Mouse (Mus musculus) forebrain, embryonic 14.5 days (tissue): Measurements from ENCODE around the gene Zfhx3. TPM values are rescaled to one million over a fixed set of nuclear protein-coding genes. Genes with fewer than 3 reads are reported as not detected.

Experiments used
- ATAC-seq: fragments of 200-750 bp; cut with Nextera tagmentation; 2 replicates; pipeline ENCODE4 v1.8.0; 2017; ENCODE audit warnings: mild to moderate bottlenecking, moderate library complexity
- DNase-seq: peaks from one replicate; pipeline ENCODE4 v3.0.0-alpha.2; 2015; ENCODE audit warnings: low spot score
- H3K27ac ChIP-seq: fragments of 300-500 bp; sonication (generic); 2 replicates; pipeline ENCODE4 v1.5.1; 2014; ENCODE audit warnings: low read depth, mild to moderate bottlenecking, control low read depth, low read length, moderate library complexity
- H3K27me3 ChIP-seq: fragments of 300-500 bp; sonication (generic); replicated peaks from 2 replicates; pipeline ENCODE4 v1.6.1; 2014; ENCODE audit warnings: low read length, control low read depth, mixed read lengths; ENCODE audit not compliant: control insufficient read depth, insufficient read depth
- H3K36me3 ChIP-seq: fragments of 300-500 bp; sonication (generic); 2 replicates; pipeline ENCODE4 v1.6.1; 2014; ENCODE audit warnings: low read length, control low read depth; ENCODE audit not compliant: control insufficient read depth, insufficient read depth
- H3K4me1 ChIP-seq: fragments of 300-500 bp; sonication (generic); 2 replicates; pipeline ENCODE4 v1.6.1; 2014; ENCODE audit warnings: antibody characterized with exemption, low read length, control low read depth; ENCODE audit not compliant: control insufficient read depth, insufficient read depth
- H3K4me2 ChIP-seq: fragments of 300-500 bp; sonication (generic); 2 replicates; pipeline ENCODE4 v1.6.1; 2014; ENCODE audit warnings: mild to moderate bottlenecking, control low read depth, low read length
- H3K4me3 ChIP-seq: fragments of 300-500 bp; sonication (generic); 2 replicates; pipeline ENCODE4 v1.5.1; 2014; ENCODE audit warnings: low read depth, low read length, control low read depth
- H3K9ac ChIP-seq: fragments of 300-500 bp; sonication (generic); 2 replicates; pipeline ENCODE4 v1.6.1; 2014; ENCODE audit warnings: mild to moderate bottlenecking, low read length, control low read depth, moderate library complexity
- H3K9me3 ChIP-seq: fragments of 300-500 bp; sonication (generic); replicated peaks from 2 replicates; pipeline ENCODE4 v1.6.1; 2016; ENCODE audit warnings: low read length, control low read depth, mixed read lengths; ENCODE audit not compliant: control insufficient read depth
- WGBS: fragments of 180-500 bp; shearing (Covaris S2); extraction: QIAGEN DNeasy Blood & Tissue Kit; methylation state at CpG from one replicate; pipeline ENCODE4 v1.1.7; 2014; 5-methylcytosine and 5-hydroxymethylcytosine counted together
- polyA plus RNA-seq: library from polyadenylated mRNA; unstranded; fragments of >200 nt; fragmentation: Nextera tagmentation; extraction: Ambion mirVana; gene quantifications from 2 replicates; pipeline ENCODE4 v1.2.1, GENCODE M21; 2014

The Zfhx3 gene
- polyA plus RNA-seq, 1 experiment from 2014 or later, result 11.7 TPM

GRCm38 (mm10) chr8:108300964-108301615 is 358.6 kb downstream of the Zfhx3 start:
- Histone ChIP-seq H3K9ac (no peak overlapping the region), H3K9me3 (no peaks in the 10 kb centered on the region), H3K27ac (peak overlapping the region; percentile 57; the same call in 1 of the 2 replicates), H3K4me2 (no peak overlapping the region), H3K4me3 (no peak overlapping the region), H3K27me3 (peaks cover 8% of the 10 kb centered on the region; the same call in 1 of the 2 replicates), H3K4me1 (peaks cover 11% of the 10 kb centered on the region; the same call in 1 of the 2 replicates), H3K36me3 (no peaks in the 10 kb centered on the region)
- WGBS, result 6% methylated on average over 9 of the region's 9 CpGs
- DNase-seq (peak; percentile 84), ATAC-seq (peak; percentile 79)

DNA sequence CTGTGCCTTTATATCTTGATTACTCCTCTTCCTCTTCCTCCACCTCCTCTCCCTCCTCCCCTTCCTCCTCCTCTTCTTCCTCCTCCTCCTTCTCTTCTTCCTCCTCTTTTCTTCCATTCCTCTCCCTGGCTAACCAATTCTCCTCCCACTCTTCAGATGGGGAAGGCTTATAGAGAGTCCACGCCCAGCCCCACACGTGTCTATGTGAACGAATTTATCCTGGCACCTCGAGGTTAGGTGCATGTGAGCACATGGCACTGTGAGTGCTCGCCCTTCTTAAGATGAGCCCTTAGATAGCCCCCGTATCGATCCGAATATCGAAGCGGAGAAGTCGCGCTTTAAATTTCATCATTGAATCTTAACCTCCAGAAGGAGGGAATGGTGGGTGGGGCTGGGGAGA is 359.2 kb downstream of the Zfhx3 start:
- Histone ChIP-seq H3K4me2 (no peak overlapping the region), H3K9ac (no peak overlapping the region), H3K27ac (peak overlapping the region; percentile 57; the same call in 1 of the 2 replicates), H3K9me3 (no peaks in the 10 kb centered on the region), H3K36me3 (no peaks in the 10 kb centered on the region), H3K4me1 (peaks cover 11% of the 10 kb centered on the region; the same call in 1 of the 2 replicates), H3K4me3 (no peak overlapping the region), H3K27me3 (peaks cover 8% of the 10 kb centered on the region; the same call in 1 of the 2 replicates)
- DNase-seq (peak; percentile 14), ATAC-seq (peak; percentile 40)
- 67% methylated on average over 12 of the region's 12 CpGs for WGBS

- 77% methylated on average over 3 of the region's 3 CpGs for WGBS
- ATAC-seq, result no peak
- Histone ChIP-seq H3K4me2 (no peak overlapping the region), H3K27me3 (peaks cover 3% of the 10 kb centered on the region; the same call in 1 of the 2 replicates), H3K27ac (no peak overlapping the region), H3K9me3 (no peaks in the 10 kb centered on the region), H3K4me1 (peaks cover 11% of the 10 kb centered on the region; the same call in 1 of the 2 replicates), H3K9ac (no peak overlapping the region), H3K36me3 (no peaks in the 10 kb centered on the region), H3K4me3 (no peak overlapping the region)
- no peak for DNase-seq
Observed at GRCm38 (mm10) chr8:108305368-108305767, 362.9 kb downstream of the Zfhx3 start.

- no peaks in the 10 kb centered on the region for H3K36me3 ChIP-seq
- no peak overlapping the region for H3K4me3 ChIP-seq
- WGBS, result 88% methylated on average over 14 of the region's 14 CpGs
- DNase-seq (no peak), ATAC-seq (no peak)
- no peak overlapping the region for H3K27ac ChIP-seq
- no peak overlapping the region for H3K4me2 ChIP-seq
- H3K4me1 ChIP-seq, result no peaks in the 10 kb centered on the region
- no peaks in the 10 kb centered on the region for H3K9me3 ChIP-seq
- H3K27me3 ChIP-seq, result no peaks in the 10 kb centered on the region; the same call in 1 of the 2 replicates
- H3K9ac ChIP-seq, result no peak overlapping the region
Observed at GRCm38 (mm10) chr8:108309525-108310246, 367.2 kb downstream of the Zfhx3 start.

DNA sequence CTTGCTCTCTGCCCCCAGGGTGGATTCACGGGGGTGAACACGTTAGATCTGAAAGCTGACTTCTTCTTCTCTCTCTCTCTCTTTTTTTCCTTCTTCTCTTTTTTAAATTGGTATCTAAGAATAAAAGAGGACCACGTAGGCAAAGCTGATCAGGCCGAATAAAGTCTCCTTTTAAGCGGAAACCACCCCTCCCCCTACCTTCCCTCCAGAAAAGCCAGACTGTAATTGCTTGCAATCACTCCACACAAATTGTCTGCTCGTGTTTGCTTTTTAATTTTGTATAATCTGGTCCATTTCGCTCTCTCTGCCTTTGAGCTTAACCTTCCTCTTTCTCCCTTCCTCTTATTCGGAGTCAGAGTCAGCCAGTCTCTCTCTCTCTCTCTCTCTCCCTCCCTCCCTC is 372.6 kb downstream of the Zfhx3 start:
- H3K4me1 ChIP-seq, result peaks cover 5% of the 10 kb centered on the region; the same call in 1 of the 2 replicates
- no peak; the same call in 1 of the 2 replicates for ATAC-seq
- no peak overlapping the region for H3K9ac ChIP-seq
- H3K4me2 ChIP-seq, result no peak overlapping the region
- peak; percentile 61 for DNase-seq
- H3K9me3 ChIP-seq, result no peaks in the 10 kb centered on the region
- no peaks in the 10 kb centered on the region for H3K27me3 ChIP-seq
- H3K27ac ChIP-seq, result 0 out of 2 replicates have a peak overlapping the region, but pooled peaks have one; percentile 21
- 5% methylated on average over 8 of the region's 8 CpGs for WGBS
- H3K4me3 ChIP-seq, result no peak overlapping the region
- no peaks in the 10 kb centered on the region for H3K36me3 ChIP-seq

- Histone ChIP-seq H3K9ac (no peak overlapping the region), H3K4me3 (no peak overlapping the region), H3K4me2 (no peak overlapping the region), H3K36me3 (no peaks in the 10 kb centered on the region), H3K4me1 (peaks cover 5% of the 10 kb centered on the region; the same call in 1 of the 2 replicates), H3K27me3 (no peaks in the 10 kb centered on the region), H3K27ac (no peak overlapping the region), H3K9me3 (no peaks in the 10 kb centered on the region)
- ATAC-seq (no peak), DNase-seq (no peak)
- 85% methylated on average over 4 of the region's 4 CpGs for WGBS
Observed at GRCm38 (mm10) chr8:108317532-108318093, 375.2 kb downstream of the Zfhx3 start.

GRCm38 (mm10) chr8:108327711-108328110 is 385.3 kb downstream of the Zfhx3 start:
- Histone ChIP-seq H3K4me2 (no peak overlapping the region), H3K9ac (no peak overlapping the region), H3K4me1 (no peaks in the 10 kb centered on the region), H3K4me3 (no peak overlapping the region), H3K27me3 (no peaks in the 10 kb centered on the region), H3K36me3 (no peaks in the 10 kb centered on the region), H3K27ac (no peak overlapping the region), H3K9me3 (no peaks in the 10 kb centered on the region)
- WGBS, result 36% methylated on average over 2 of the region's 2 CpGs
- DNase-seq (peak; percentile 77), ATAC-seq (no peak)

- ATAC-seq (no peak), DNase-seq (no peak)
- Histone ChIP-seq H3K27ac (no peak overlapping the region), H3K36me3 (no peaks in the 10 kb centered on the region), H3K9ac (no peak overlapping the region), H3K4me1 (no peaks in the 10 kb centered on the region), H3K9me3 (no peaks in the 10 kb centered on the region), H3K4me3 (no peak overlapping the region), H3K27me3 (no peaks in the 10 kb centered on the region), H3K4me2 (no peak overlapping the region)
- WGBS, result 88% methylated on average over 14 of the region's 14 CpGs
Observed at GRCm38 (mm10) chr8:108348352-108348751, 405.9 kb downstream of the Zfhx3 start.
